Comparison of ENCODE assay signal across 25 mouse cellular contexts in the genomic region with DNA sequence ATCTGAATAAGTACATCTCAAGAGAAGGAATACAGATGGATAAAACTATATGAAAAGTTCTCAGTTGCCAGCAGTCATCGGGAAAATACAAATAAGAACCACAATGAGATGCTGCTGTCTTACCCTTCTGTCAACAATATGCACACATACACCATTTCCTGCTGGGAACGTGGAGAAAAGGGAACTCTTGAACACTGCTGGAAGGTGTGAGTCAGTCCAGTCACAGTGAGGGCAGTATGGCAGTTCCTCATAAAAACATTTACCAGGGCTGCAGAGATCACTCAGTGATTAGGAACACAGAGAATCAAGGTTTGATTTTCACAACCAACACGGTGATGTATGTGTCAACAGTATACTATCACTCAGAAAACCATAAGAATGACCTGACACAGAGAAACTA. TPM values are rescaled to one million over a fixed set of nuclear protein-coding genes. Genes with fewer than 3 reads are reported as not detected.
A peak's percentile ranks its signal among the peaks of the same experiment; 100 is the strongest.
DNase-seq lines count a peak whose midpoint lies in the region; ATAC-seq and TF ChIP-seq lines count a peak whose summit lies in the region.
"Had no signal": no experiment of that assay in that cellular context is flagged by ENCODE, and none has a peak within 500 bp of the region (broad histone marks: within the 10 kb centered on the region; RNA-seq: fewer than 3 reads in every experiment).

No protein-coding gene starts in this region.

- peaks cover 18% of the 10 kb centered on the region for H3K4me1 ChIP-seq in bone marrow macrophage, adult 2 months (ENCODE audit: control insufficient read depth, insufficient read depth, low read length)
- H3K4me1 ChIP-seq: embryonic facial prominence, embryonic 12.5 days; forebrain, embryonic 13.5 days had no signal

- ATAC-seq in common myeloid progenitor, adult 5-6 weeks (replicated peaks; ENCODE audit: low read depth, poor library complexity, severe bottlenecking): peak; percentile 66
- ATAC-seq in megakaryocyte progenitor cell, adult 5-6 weeks (replicated peaks; ENCODE audit: poor library complexity): peak; percentile 89
- ATAC-seq: activated CD4-positive, CD25-positive, alpha-beta regulatory T cell, adult 4 months; forebrain, embryonic 13.5 days; forebrain, embryonic 15.5 days; forebrain, postnatal 0 days; Patski had no signal

- no peak overlapping the region for H3K4me3 ChIP-seq in bone marrow macrophage, adult 2 months (ENCODE audit: insufficient read depth, low read length)
- H3K4me3 ChIP-seq: embryonic facial prominence, embryonic 10.5 days; embryonic facial prominence, embryonic 12.5 days; forebrain, embryonic 13.5 days; forebrain, embryonic 15.5 days had no signal

- peak overlapping the region; percentile 19; the same call in 1 of the 2 replicates for H3K27ac ChIP-seq in bone marrow macrophage, adult 2 months (ENCODE audit: insufficient read depth, low read depth, low read length)
- H3K27ac ChIP-seq: embryonic facial prominence, embryonic 10.5 days; embryonic facial prominence, embryonic 12.5 days; forebrain, embryonic 13.5 days had no signal

- DNase-seq in heart, adult 11 months: peak; percentile 61
- no peak for DNase-seq in heart, postnatal 4 days
- DNase-seq in embryo, embryonic 9.5 days (ENCODE audit: extremely low spot score): no peak
- no peak for DNase-seq in kidney, adult 9 months
- no peak for DNase-seq in urinary bladder, postnatal 10 days (ENCODE audit: low spot score)
- DNase-seq: adrenal gland, adult 8-10 months; adrenal gland, postnatal 14 days; adrenal gland, postnatal 36 days; cerebellum, adult 11-12 months; cerebellum, adult 2 months; cerebellum, adult 9-10 months; cerebellum, postnatal 10 days; cerebellum, postnatal 25 days; embryo, embryonic 11 days; forebrain, postnatal 0 days had no signal

- no peak for TF ChIP-seq POLR2A in bone marrow macrophage, adult 2 months (IDR thresholded peaks at IDR 0.05; ENCODE audit: borderline replicate concordance, low read depth, low read length)

- no peak for TF ChIP-seq CTCF in bone marrow macrophage, adult 2 months (IDR thresholded peaks at IDR 0.05; ENCODE audit: low read depth, low read length)

RNA-seq across cellular contexts. Expression of gene Fbxl13, which starts 34.4 kb away (rescaled TPM):
- total RNA-seq in heart, postnatal 4 days (2021): under 1 TPM; 0.09 to 0.12 TPM
- not detected in 2 replicates for polyA plus RNA-seq in bone marrow macrophage, adult 2 months (2012; ENCODE audit: insufficient read depth, insufficient read length, missing spikeins)
- 1.8 and 2.7 TPM in 2 replicates for total RNA-seq in common myeloid progenitor, adult 5-6 weeks (2017)
- total RNA-seq in megakaryocyte progenitor cell, adult 5-6 weeks (2015): 0.12 and 0.44 TPM in 2 replicates
- total RNA-seq in megakaryocyte progenitor cell, adult 5-6 weeks (2017): not detected in 2 replicates
- total RNA-seq: adrenal gland, postnatal 36 days; ES-E14 had no signal
- polyA plus RNA-seq: activated CD4-positive, CD25-positive, alpha-beta regulatory T cell, adult 4 months had no signal

RNA-seq across cellular contexts. Expression of gene Armc10, which starts 34.6 kb away (rescaled TPM):
- total RNA-seq in heart, postnatal 4 days (2021): 10 to 100 TPM; 17.6 to 17.7 TPM
- 31.0 and 33.2 TPM in 2 replicates for polyA plus RNA-seq in bone marrow macrophage, adult 2 months (2012; ENCODE audit: insufficient read depth, insufficient read length, missing spikeins)
- 68.0 and 73.7 TPM in 2 replicates for total RNA-seq in common myeloid progenitor, adult 5-6 weeks (2017)
- total RNA-seq in megakaryocyte progenitor cell, adult 5-6 weeks (2015): 51.9 and 52.8 TPM in 2 replicates
- total RNA-seq in megakaryocyte progenitor cell, adult 5-6 weeks (2017): 50.8 and 59.1 TPM in 2 replicates
